Mouse (Mus musculus): ENCODE measurements around the gene Olfr747. TPM values are rescaled to one million over a fixed set of nuclear protein-coding genes. Genes with fewer than 3 reads are reported as not detected.

Olfr747 gene
- total and polyA plus RNA-seq, 3 experiments: not detected

Other genes starting within 250 kb of the Olfr747 start
- gene Olfr740, start 247.7 kb downstream of the Olfr747 start, total RNA-seq (2012; rRNA removed): not detected in 2 replicates
- not detected for gene Olfr740, start 247.7 kb downstream of the Olfr747 start, polyA plus RNA-seq (2012; ENCODE audit: insufficient read depth in 1 of 2, insufficient read length in 2 of 2, low read depth in 1 of 2, low replicate concordance in 2 of 2, missing spikeins in 1 of 2)
- gene Olfr741, start 220.5 kb downstream of the Olfr747 start, total RNA-seq (2012; rRNA removed): not detected in 2 replicates
- gene Olfr741, start 220.5 kb downstream of the Olfr747 start, polyA plus RNA-seq (2012; ENCODE audit: insufficient read depth in 1 of 2, insufficient read length in 2 of 2, low read depth in 1 of 2, low replicate concordance in 2 of 2, missing spikeins in 1 of 2): not detected
- gene Olfr742, start 189.6 kb downstream of the Olfr747 start, total RNA-seq (2012; rRNA removed): not detected in 2 replicates
- gene Olfr742, start 189.6 kb downstream of the Olfr747 start, polyA plus RNA-seq (2012; ENCODE audit: insufficient read depth in 1 of 2, insufficient read length in 2 of 2, low read depth in 1 of 2, low replicate concordance in 2 of 2, missing spikeins in 1 of 2): not detected
- not detected in 2 replicates for gene Olfr743, start 171.4 kb downstream of the Olfr747 start, total RNA-seq (2012; rRNA removed)
- gene Olfr743, start 171.4 kb downstream of the Olfr747 start, polyA plus RNA-seq (2012; ENCODE audit: insufficient read depth in 1 of 2, insufficient read length in 2 of 2, low read depth in 1 of 2, low replicate concordance in 2 of 2, missing spikeins in 1 of 2): not detected
- not detected in 2 replicates for gene Olfr744, start 78.3 kb downstream of the Olfr747 start, total RNA-seq (2012; rRNA removed)
- not detected for gene Olfr744, start 78.3 kb downstream of the Olfr747 start, polyA plus RNA-seq (2012; ENCODE audit: insufficient read depth in 1 of 2, insufficient read length in 2 of 2, low read depth in 1 of 2, low replicate concordance in 2 of 2, missing spikeins in 1 of 2)
- not detected in 2 replicates for gene Olfr745, start 53.8 kb downstream of the Olfr747 start, total RNA-seq (2012; rRNA removed)
- not detected for gene Olfr745, start 53.8 kb downstream of the Olfr747 start, polyA plus RNA-seq (2012; ENCODE audit: insufficient read depth in 1 of 2, insufficient read length in 2 of 2, low read depth in 1 of 2, low replicate concordance in 2 of 2, missing spikeins in 1 of 2)
- not detected in 2 replicates for gene Olfr746, start 46.1 kb downstream of the Olfr747 start, total RNA-seq (2012; rRNA removed)
- not detected for gene Olfr746, start 46.1 kb downstream of the Olfr747 start, polyA plus RNA-seq (2012; ENCODE audit: insufficient read depth in 1 of 2, insufficient read length in 2 of 2, low read depth in 1 of 2, low replicate concordance in 2 of 2, missing spikeins in 1 of 2)
- not detected in 2 replicates for gene Olfr748, start 14.2 kb upstream of the Olfr747 start, total RNA-seq (2012; rRNA removed)
- not detected for gene Olfr748, start 14.2 kb upstream of the Olfr747 start, polyA plus RNA-seq (2012; ENCODE audit: insufficient read depth in 1 of 2, insufficient read length in 2 of 2, low read depth in 1 of 2, low replicate concordance in 2 of 2, missing spikeins in 1 of 2)
- gene Olfr749, start 51.9 kb upstream of the Olfr747 start, total RNA-seq (2012; rRNA removed): not detected in 2 replicates
- not detected for gene Olfr749, start 51.9 kb upstream of the Olfr747 start, polyA plus RNA-seq (2012; ENCODE audit: insufficient read depth in 1 of 2, insufficient read length in 2 of 2, low read depth in 1 of 2, low replicate concordance in 2 of 2, missing spikeins in 1 of 2)
- gene Ttc5, start 92.3 kb upstream of the Olfr747 start, total RNA-seq (2012; rRNA removed): 22.7 and 24.2 TPM in 2 replicates
- gene Ttc5, start 92.3 kb upstream of the Olfr747 start, polyA plus RNA-seq (2012; ENCODE audit: insufficient read depth in 1 of 2, insufficient read length in 2 of 2, low read depth in 1 of 2, low replicate concordance in 2 of 2, missing spikeins in 1 of 2): 10 to 100 TPM in 1 of 2 experiments, not detected in 1; 28.1 TPM
- 23.3 and 28.3 TPM in 2 replicates for gene Ccnb1ip1, start 114.5 kb upstream of the Olfr747 start, total RNA-seq (2012; rRNA removed)
- 10 to 100 TPM in 1 of 2 experiments, not detected in 1; 27.6 TPM for gene Ccnb1ip1, start 114.5 kb upstream of the Olfr747 start, polyA plus RNA-seq (2012; ENCODE audit: insufficient read depth in 1 of 2, insufficient read length in 2 of 2, low read depth in 1 of 2, low replicate concordance in 2 of 2, missing spikeins in 1 of 2)
- 65.6 and 81.1 TPM in 2 replicates for gene Parp2, start 114.6 kb upstream of the Olfr747 start, total RNA-seq (2012; rRNA removed)
- 10 to 100 TPM in 1 of 2 experiments, not detected in 1; 83.2 TPM for gene Parp2, start 114.6 kb upstream of the Olfr747 start, polyA plus RNA-seq (2012; ENCODE audit: insufficient read depth in 1 of 2, insufficient read length in 2 of 2, low read depth in 1 of 2, low replicate concordance in 2 of 2, missing spikeins in 1 of 2)
- gene Tep1, start 177.4 kb upstream of the Olfr747 start, total RNA-seq (2012; rRNA removed): 19.5 and 36.8 TPM in 2 replicates
- gene Tep1, start 177.4 kb upstream of the Olfr747 start, polyA plus RNA-seq (2012; ENCODE audit: insufficient read depth in 1 of 2, insufficient read length in 2 of 2, low read depth in 1 of 2, low replicate concordance in 2 of 2, missing spikeins in 1 of 2): 10 to 100 TPM in 1 of 2 experiments, not detected in 1; 13.7 TPM
- gene Klhl33, start 204.3 kb upstream of the Olfr747 start, total RNA-seq (2012; rRNA removed): not detected in 2 replicates
- gene Klhl33, start 204.3 kb upstream of the Olfr747 start, polyA plus RNA-seq (2012; ENCODE audit: insufficient read depth in 1 of 2, insufficient read length in 2 of 2, low read depth in 1 of 2, low replicate concordance in 2 of 2, missing spikeins in 1 of 2): under 1 TPM in 1 of 2 experiments, not detected in 1; 0.01 TPM
- 28.0 and 29.6 TPM in 2 replicates for gene Osgep, start 231.7 kb upstream of the Olfr747 start, total RNA-seq (2012; rRNA removed)
- gene Osgep, start 231.7 kb upstream of the Olfr747 start, polyA plus RNA-seq (2012; ENCODE audit: insufficient read depth in 1 of 2, insufficient read length in 2 of 2, low read depth in 1 of 2, low replicate concordance in 2 of 2, missing spikeins in 1 of 2): 10 to 100 TPM in 1 of 2 experiments, not detected in 1; 45.1 TPM
- gene Apex1, start 231.8 kb upstream of the Olfr747 start, total RNA-seq (2012; rRNA removed): 123 and 129 TPM in 2 replicates
- gene Apex1, start 231.8 kb upstream of the Olfr747 start, polyA plus RNA-seq (2012; ENCODE audit: insufficient read depth in 1 of 2, insufficient read length in 2 of 2, low read depth in 1 of 2, low replicate concordance in 2 of 2, missing spikeins in 1 of 2): 100 to 1,000 TPM in 1 of 2 experiments, not detected in 1; 155 TPM
- gene Pip4p1, start 237.7 kb upstream of the Olfr747 start, total RNA-seq (2012; rRNA removed): 10.5 and 12.2 TPM in 2 replicates
- 10 to 100 TPM in 1 of 2 experiments, not detected in 1; 21.6 TPM for gene Pip4p1, start 237.7 kb upstream of the Olfr747 start, polyA plus RNA-seq (2012; ENCODE audit: insufficient read depth in 1 of 2, insufficient read length in 2 of 2, low read depth in 1 of 2, low replicate concordance in 2 of 2, missing spikeins in 1 of 2)
- gene Pnp, start 237.9 kb upstream of the Olfr747 start, total RNA-seq (2012; rRNA removed): 46.7 and 49.7 TPM in 2 replicates
- gene Pnp, start 237.9 kb upstream of the Olfr747 start, polyA plus RNA-seq (2012; ENCODE audit: insufficient read depth in 1 of 2, insufficient read length in 2 of 2, low read depth in 1 of 2, low replicate concordance in 2 of 2, missing spikeins in 1 of 2): 100 to 1,000 TPM in 1 of 2 experiments, 10 to 100 TPM in 1; 36.2 to 302 TPM